Mouse (Mus musculus): ENCODE data around the gene Asb2. TPM values are rescaled to one million over a fixed set of nuclear protein-coding genes. Genes with fewer than 3 reads are reported as not detected.

Asb2 gene
- total RNA-seq, 2 experiments from 2014 or later = 330 to 353 TPM

DNA sequence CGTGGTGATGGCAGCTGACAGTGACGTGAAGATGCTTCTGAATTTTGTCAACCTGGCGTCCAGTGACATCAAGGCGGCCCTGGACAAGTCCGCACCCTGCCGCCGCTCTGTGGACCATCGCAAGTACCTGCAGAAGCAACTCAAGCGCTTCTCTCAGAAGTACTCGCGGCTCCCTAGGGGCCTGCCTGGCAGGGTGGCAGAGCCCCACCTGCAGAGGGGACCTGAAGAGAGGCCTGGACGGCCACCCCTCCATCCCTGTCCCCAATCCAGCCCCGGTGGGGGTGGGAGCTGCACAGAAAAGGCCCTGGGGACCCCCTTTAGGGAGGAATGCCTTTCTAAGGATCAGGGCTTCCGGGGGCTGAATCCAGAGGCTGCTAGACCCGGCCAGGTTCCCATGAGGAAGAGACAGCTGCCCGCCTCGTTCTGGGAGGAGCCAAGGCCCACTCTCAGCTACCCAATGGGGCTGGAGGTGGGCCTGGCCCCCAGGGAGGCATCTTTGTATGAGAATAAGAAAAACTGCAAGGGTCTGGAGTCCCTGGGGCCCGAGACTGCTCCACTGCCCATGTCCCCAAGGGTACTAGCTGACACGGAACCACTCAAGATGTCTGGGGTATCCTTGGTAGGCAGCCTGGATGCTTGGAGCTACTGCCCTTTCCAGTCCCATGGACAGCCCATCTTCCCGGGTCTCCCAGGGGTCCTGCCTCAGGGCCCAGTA is 39.8 kb downstream of the Asb2 start:
- DNase-seq = peak; percentile 4

DNA sequence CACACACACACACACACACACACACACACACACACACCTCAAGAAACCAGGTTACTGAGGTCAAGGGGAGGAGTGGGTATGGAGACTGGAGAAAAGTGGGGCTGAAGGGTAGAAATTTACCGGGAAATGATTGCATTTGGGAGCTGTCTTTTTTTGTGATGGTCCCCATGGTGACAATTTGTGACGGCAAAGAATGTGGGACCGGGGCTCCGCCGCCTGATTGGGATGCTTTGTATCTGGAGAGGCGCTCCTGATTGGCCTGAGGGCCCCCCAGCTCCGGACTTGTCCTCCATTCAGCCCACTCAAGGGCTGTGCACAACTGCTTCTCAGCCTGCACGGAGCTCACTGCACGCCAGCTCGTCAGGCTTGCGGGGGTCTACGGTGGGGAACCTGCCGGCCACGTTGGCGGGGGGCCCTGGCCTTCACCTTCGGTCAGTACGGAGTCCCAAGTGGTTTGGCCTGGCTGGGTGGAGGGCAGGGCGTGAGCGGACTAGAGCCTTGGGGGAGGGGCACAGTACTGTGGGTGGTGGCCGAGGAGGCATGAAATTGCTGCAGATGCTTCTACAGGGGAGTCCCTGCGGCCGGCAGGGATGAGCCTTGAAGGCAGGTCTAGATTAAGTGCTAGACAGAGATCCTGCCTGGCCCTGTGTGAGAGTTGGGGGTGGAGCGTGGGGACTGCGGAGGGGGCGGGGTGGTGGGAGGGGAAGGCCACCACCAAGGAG is 41.0 kb downstream of the Asb2 start:
- DNase-seq = no peak

DNA sequence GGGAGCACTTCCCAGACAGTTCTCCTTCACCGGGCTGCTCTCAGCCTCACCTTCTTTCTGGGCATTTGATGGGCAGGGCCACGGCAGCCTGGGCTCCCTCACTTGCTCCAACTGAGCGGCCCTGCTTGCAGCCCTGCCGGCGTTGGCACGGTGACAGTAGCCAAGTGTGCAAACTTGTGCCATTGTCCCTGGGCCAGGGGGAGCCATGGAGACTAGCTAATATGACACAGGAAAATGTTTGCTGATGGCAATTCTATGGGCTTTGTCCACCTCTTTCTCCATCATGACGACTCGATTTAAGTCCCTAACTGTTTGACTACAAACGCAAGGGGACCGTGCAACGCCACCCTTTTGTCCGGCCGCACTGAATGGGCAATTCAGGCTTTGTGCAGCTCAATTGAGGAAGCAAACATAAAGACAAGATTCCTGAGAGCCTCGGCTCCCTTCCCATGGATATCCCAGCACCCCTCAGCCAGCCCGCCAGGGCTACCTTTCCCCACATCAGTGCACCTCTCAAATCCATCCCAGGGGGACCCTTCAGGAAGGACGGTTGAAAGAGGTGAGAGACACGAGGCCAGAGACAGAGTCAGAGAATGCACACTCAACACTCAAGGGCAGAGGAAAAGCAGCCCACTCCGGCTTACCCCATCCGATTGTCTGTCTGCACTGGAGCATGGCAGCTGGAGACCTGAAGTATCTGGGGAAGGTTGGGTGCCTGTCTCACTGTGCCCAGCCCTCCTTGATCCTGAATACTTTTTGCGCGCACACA is 41.7 kb downstream of the Asb2 start:
- peak; percentile 57 for DNase-seq

DNA sequence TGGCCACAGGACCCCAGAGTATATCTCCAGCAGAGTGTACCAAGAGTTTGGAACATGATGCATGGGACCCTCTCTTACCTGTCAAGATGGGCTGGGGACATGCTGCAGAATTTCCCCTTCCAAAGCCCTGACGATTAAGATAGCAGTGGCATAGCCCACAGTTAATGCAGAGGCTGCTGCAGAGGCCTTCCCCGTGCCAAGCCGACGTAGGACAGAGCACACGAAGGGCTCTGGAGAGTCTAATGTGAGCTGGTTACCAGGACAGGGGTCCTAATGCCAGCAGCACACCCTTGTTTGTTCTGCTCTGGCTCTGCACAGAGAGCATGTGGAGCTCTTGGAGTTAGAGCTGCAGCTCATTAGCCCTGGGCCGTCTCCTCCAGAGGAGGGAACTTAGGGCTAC is 42.5 kb downstream of the Asb2 start:
- DNase-seq = no peak

DNA sequence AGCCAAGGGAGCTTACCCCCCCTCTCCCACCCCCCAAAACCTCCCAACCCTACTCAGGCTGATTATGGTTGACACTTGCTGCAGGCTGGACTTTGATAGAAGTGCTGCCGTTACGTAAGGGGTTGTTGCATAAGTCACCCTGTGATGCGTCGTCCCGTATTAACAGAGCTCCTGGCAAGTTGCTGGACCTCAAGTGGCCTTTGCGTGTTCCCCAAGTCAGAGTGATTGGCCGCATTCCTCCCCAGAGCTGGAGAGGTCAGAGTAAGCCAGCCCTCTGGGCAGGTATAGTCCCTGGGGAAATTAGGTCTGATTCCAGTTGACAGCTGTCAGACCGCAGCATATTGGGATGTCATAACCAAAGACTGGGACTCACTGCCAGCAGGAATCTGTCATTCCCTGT is 43.9 kb downstream of the Asb2 start:
- no peak for DNase-seq

DNA sequence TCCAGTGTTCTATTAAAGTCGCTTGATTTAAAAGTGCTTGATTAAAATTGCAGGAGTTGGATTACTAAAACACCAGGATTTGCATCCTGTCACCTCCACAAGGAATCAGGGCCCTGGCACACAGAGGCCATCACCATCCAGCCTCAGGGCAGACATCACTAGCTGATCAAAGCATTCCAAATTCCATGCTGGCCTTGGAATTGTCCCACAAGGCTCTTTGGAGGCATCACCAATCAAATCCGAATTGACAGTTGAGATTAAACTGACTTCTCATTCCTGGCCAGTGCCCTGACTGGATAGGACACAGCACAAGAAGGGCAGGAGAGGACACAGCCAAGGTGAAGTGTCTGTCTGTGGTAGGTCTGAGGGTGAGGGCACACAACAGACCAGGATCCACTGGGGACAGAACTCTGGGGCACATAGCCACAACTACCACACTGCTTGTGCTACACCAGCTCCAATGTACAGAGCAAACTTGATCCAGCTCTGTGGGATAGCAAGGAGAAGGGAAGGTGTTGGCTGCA is 45.0 kb downstream of the Asb2 start, which contains the start of gene Fam181a:
TSS of gene Fam181a (plus strand) at position 232 of the 524 bp plus-strand sequence.
- no peak for DNase-seq

DNA sequence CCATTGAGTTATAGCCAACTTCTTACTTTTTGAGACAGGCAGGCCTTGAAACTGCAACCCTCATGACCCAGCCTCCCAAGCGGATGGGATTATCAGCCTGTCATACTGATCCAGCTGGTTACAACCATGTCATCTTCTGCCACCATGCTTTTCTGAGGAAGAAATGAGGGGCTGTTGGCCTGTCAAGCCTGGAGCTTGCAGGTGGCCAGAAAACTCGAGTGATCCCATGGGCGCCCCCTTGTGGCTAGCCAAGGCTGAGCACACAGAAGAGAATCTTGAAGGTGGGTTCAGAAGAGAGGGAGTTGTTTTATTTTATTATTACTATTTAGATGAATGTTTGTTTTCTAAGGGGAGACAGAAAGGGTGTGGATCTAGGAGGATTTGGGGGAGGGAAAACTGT is 49.1 kb downstream of the Asb2 start:
- peak; percentile 68 for DNase-seq

DNA sequence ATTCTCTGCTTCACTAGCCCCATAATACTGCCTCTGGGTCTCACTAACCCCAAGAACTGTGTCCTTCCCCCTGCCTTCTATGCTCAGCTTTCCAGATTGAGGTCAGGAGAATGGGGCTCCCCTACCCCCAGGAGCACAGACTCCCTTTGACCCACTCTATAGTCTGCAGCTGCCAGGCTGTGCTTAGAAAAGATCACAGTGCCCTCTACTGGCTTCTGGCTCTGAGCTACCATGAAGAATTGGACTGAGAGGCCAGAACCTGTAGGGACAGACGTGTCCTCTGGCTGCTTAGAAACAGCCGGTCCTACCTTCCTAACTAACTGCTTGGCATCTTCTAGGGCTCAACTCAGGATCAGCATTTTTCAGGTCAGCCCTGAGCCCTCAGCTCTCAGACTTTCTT is 49.6 kb downstream of the Asb2 start:
- no peak for DNase-seq

DNA sequence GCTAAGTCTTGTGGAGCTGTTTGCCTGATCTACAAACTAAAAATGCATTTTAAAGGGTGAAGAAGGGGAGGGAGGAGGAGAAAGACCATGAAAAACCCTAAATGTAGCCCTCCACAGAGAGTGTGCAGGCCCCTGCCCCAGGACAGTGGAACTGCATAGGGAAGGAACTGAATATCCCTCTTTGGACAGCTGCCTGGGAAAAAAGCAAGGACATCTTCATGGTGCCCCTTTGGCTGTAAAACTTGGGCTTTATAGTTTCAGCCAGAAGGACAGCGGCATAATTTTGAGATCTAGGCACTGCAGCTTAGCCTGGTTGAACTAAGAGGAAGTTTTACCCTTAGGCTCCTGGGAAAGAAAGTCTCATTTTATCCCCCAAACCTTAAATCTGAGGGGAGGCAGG is 52.8 kb downstream of the Asb2 start:
- DNase-seq = no peak

DNA sequence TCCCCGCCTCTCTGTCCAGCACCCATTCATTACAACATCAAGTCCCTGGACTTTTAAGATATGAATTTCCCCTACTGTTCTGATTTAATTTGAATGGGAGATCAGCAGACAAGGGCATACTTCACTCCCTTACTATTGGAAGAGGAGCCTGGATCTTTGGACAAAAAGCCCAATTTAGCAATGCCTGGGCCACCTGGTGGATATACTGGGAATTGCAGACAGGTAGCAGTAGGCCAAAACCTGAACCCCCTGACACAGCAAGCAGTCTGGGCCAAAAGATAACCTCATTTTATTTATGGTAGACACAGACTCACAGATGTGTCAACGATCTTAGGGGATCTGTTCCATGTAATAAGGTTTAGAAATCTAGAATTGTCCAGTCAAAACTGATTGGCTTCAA is 54.2 kb downstream of the Asb2 start:
- peak; percentile 72 for DNase-seq

DNA sequence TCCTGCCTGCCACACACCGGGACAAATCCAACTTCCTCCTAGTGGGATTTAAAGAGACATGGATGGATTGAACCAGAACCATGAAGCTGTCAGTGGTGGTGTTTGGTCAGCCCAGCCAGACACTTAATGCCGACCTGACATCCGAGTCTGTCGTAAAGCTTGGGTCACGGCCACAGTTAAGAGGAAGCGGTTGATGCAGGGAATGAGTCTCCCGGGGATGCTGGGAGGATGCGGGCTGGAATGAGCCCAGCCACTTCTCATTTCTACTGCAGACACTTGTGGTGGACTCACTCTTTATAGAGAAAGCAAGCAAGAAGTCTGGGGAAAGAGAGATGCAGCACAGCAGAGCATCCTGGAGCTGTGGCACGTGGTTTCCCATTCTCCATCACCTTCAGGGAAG is 55.3 kb downstream of the Asb2 start:
- DNase-seq = peak; percentile 43

DNA sequence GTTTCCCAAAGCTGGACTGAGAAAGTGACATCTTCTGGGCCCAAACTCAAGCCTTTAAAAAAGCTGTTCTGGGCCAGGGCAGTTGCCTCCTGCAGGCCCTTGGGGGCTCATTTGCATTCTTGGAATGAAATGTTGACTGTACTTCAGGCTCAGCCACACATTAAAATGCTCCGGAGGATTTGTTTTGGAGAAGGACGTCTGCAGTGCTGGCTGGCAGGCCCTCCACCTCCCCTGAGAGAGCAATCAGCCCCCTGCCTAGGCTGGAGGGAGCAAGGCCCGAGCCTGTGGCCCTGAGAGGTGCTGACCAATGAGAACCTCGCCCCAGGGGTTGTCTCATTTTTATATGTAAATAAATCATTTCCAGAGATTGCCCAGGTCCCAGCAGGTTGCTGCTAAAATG is 59.5 kb downstream of the Asb2 start:
- no peak for DNase-seq

DNA sequence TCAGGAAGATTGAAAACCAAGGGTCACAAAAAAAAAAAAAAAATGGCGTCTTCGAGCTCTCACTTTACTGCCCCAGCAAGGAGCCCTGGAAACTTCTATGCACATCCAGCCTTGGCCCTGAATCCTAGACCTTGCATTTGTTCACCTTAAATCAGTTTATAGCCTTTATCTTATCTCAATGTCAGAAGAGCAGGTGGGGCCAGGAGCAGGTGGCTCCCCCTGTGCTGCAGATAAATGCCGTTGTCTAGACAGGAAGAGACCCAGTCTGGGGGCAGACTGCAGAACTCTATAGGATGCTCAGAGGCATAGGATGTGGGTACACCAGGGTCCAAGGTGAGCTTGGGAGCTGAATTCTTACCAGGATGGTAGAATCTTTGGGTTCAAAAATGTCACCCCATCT is 63.4 kb downstream of the Asb2 start:
- DNase-seq = no peak

DNA sequence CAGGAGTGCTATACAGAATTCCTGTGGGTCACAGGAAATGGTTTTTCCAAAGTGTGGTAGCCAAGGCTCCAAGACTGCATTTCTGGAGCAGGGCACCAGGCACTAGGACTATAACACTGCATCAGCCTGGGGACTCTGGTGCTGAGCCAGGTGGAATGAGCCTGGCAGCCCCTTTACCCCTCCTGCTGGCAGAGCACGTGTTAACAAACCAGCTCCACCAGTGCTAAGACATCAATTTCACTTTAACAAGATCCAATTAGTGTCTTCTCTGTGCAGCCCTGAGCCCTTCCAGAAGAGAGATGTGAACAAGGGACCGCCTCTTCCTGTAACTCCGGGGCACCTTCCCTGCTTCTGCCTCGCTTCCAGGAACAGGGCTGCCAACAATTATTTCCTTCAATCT is 68.5 kb downstream of the Asb2 start:
- no peak for DNase-seq

DNA sequence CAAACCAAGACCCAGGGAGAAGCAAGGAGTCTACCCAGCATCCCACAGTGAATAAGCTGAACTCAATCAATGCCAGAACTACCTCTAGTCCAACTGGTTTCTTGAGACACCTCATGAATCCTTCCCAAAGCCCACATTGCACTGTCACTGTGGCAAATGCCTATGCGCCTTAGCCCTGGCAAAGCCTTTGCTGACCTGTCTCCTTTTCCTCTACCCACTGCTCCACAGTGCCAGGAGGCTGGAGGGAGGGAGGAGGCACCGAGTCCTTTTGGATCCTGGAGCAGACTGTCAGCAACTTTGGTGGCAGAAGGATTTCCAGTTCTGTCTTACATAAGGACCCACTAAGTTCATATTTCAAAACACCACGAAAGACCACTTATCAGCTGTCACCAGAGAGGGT is 72.4 kb downstream of the Asb2 start:
- no peak for DNase-seq

DNA sequence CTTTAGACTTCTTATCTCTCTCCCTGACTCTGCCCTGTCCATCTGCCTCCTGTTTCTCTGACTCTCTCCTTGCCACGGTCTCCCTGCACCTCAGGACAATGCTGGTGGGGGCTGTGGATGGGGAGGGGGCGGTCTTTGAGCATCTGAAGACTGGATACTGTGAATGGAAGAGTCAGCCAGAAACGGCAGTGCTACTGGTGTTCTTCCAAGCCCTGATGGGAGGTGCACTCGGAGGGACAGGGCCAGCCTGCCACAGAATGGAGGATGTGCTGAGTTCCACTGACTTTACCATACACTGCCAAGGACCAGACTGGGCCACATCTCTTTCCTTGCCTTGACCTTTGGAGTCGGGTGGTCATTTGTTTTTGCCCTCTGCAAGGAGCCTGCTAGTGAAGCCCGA is 72.9 kb downstream of the Asb2 start:
- no peak for DNase-seq

DNA sequence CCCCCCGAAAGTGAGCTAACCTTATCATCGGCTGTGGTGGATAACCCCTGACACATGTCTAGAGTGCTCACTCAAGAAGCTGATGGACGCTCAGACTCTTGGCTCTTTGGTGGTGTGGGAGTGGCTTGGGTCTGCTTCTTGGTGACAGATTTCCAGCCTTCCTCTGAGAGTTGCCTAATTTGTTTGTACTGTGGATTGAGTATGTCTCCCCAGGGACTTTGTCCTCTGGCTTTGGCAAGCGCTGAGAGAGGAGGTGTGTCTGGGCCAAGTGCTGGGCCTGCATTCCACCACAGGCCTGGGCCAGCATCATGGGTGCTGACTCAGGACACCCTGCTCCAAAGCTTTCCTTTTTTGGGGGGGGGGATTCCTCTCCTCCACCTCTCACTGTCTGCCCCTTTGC is 73.9 kb downstream of the Asb2 start:
- peak; percentile 24 for DNase-seq

DNA sequence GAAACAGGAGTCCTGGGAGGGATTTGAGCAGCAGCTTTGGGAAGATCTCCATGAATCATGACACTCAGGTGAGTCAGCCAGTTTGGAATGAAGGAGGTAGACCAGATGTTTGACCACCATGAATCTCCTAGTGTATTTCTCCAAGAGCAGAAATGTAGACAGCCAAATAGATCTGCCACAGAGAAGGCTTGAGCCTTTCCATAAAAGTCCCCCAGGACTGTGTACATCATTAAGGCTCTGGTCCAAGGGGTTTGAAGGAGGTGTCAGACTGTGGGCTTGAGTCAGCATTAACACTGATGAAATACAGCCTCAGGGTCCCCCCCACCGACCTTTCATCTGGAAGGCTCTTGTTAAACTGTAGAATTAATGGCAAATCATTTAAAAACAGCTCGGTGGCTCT is 74.3 kb downstream of the Asb2 start:
- no peak for DNase-seq

DNA sequence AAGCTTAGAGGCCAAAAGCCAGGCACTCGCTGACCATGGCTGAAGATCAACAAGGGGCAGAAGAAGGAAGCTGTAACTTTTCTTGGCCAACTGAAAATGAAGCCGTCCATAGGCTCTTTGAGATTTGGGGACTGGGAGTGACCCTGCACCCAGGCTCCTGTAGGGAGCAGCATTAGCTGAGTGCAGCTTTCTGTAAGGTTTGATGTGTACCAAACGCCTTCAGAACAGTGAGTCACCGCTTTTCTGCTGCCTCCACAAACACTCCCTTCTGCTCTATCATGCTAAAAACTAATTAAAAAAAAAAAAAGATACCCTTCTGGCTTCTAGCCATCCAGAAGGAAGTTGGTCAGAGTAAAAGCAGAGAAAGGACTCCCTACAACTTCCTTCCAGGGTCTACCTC is 79.4 kb downstream of the Asb2 start:
- no peak for DNase-seq

DNA sequence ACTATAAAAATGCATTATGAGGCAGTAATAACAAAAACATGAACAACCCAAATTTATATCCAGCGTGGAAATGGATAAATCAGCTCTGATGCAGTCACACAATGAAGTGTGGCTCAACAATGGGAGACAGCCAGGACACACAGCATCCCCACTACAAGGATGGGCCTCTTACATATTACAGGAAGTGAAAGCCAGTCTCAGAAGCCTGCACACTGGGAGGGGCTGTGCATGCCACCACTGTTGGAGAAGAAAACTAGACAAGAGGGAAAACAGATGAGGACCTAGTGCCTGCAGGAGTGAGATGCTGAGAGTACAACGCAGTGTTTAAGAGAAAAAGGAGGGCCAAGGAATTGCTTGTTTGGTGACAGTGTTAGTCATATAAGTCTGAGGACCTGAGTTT is 82.1 kb downstream of the Asb2 start:
- no peak for DNase-seq

DNA sequence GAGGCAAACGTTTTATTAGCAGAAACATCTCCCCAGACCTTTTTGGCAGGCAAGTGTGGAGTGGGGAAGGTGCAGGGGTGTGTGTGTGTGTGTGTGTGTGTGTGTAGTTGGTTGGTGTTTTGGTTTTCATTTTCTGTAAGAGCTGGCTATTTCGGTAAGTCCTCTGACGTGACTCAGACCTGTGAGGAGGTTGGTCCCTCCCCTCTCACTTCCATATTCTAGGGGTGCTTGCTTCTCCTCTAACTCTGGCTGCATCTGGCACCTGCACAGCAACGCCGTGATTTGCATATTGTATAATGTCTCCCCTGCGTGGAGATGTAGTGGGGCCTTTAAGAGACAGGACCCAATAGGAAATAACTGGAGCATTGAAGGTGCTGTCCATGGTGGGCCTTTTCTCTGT is 82.8 kb downstream of the Asb2 start:
- no peak for DNase-seq

DNA sequence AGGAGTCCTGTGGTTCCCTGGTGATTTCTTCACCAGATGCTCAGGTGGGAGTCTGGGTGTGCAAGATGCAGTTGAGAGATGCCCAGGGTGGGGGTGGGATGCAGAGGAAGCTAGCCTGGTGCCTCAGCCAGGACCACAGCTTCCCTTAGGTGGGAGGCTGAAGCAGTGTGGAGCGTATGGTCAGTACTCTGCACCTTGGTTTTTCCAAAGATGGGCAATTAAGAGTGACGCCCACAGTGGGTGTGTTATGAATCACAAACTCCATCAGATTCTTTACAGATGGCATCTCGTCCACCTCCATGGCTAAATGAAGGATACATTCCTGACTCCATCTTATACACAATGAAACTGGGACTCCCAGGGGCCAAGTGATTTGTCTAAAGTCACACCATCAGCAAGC is 83.6 kb downstream of the Asb2 start:
- no peak for DNase-seq

Data from heart, postnatal 4 days (tissue).